Mouse (Mus musculus): ENCODE data around the gene Tmem94.

DNA sequence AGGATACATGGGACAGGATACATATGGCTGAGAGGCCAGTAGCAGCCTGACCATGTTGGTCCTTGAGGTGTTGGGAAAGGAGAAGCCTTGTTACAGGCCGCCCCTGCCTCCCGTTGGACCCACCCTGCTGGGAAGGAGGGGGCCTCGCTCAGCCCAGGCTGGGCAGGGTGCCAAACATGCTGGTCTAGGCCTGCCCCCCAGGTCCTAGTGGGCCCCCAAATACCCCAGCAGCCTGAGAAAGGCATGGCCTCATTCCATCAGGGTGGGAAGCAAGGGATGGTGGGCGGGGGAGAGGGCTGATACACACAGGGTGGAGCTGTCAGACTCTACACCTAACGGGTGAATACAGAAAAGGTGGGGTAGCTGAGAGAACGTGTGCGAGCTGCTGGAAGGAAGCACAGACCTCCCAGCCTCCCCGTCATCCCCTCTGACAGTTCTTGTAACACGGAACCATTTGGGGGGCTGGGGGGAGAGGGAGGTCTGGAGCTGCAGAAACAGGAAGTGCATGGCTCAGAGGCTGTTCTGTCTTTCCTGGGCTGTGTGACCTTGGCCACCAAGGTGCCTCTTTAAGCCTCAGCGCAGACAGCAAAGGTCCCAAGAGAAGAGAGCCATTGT is 43.6 kb downstream of the Tmem94 start:
- no peak for TF ChIP-seq CTCF (IDR thresholded peaks at IDR 0.05; ENCODE audit: extremely low read depth, insufficient read depth, insufficient read length, insufficient replicate concordance)
- no peak for TF ChIP-seq POLR2A (IDR thresholded peaks at IDR 0.05; ENCODE audit: low read depth, low read length)
